Mouse (Mus musculus) forebrain, embryonic 14.5 days (tissue): Measurements from ENCODE around the gene Mas1. TPM values are rescaled to one million over a fixed set of nuclear protein-coding genes. Genes with fewer than 3 reads are reported as not detected.
"Not testable (repeated sequence)": the region's sequence is repeated elsewhere in the genome, so short reads cannot be mapped to it uniquely, and the experiment has no call there.

Source experiments
- ATAC-seq: fragments of 200-750 bp; cut with Nextera tagmentation; 2 replicates; pipeline ENCODE4 v1.8.0; 2017; ENCODE audit warnings: mild to moderate bottlenecking, moderate library complexity
- DNase-seq: peaks from one replicate; pipeline ENCODE4 v3.0.0-alpha.2; 2015; ENCODE audit warnings: low spot score
- H3K27ac ChIP-seq: fragments of 300-500 bp; sonication (generic); 2 replicates; pipeline ENCODE4 v1.5.1; 2014; ENCODE audit warnings: low read depth, mild to moderate bottlenecking, control low read depth, low read length, moderate library complexity
- H3K27me3 ChIP-seq: fragments of 300-500 bp; sonication (generic); replicated peaks from 2 replicates; pipeline ENCODE4 v1.6.1; 2014; ENCODE audit warnings: low read length, control low read depth, mixed read lengths; ENCODE audit not compliant: control insufficient read depth, insufficient read depth
- H3K36me3 ChIP-seq: fragments of 300-500 bp; sonication (generic); 2 replicates; pipeline ENCODE4 v1.6.1; 2014; ENCODE audit warnings: low read length, control low read depth; ENCODE audit not compliant: control insufficient read depth, insufficient read depth
- H3K4me1 ChIP-seq: fragments of 300-500 bp; sonication (generic); 2 replicates; pipeline ENCODE4 v1.6.1; 2014; ENCODE audit warnings: antibody characterized with exemption, low read length, control low read depth; ENCODE audit not compliant: control insufficient read depth, insufficient read depth
- H3K4me2 ChIP-seq: fragments of 300-500 bp; sonication (generic); 2 replicates; pipeline ENCODE4 v1.6.1; 2014; ENCODE audit warnings: mild to moderate bottlenecking, control low read depth, low read length
- H3K4me3 ChIP-seq: fragments of 300-500 bp; sonication (generic); 2 replicates; pipeline ENCODE4 v1.5.1; 2014; ENCODE audit warnings: low read depth, low read length, control low read depth
- H3K9ac ChIP-seq: fragments of 300-500 bp; sonication (generic); 2 replicates; pipeline ENCODE4 v1.6.1; 2014; ENCODE audit warnings: mild to moderate bottlenecking, low read length, control low read depth, moderate library complexity
- H3K9me3 ChIP-seq: fragments of 300-500 bp; sonication (generic); replicated peaks from 2 replicates; pipeline ENCODE4 v1.6.1; 2016; ENCODE audit warnings: low read length, control low read depth, mixed read lengths; ENCODE audit not compliant: control insufficient read depth
- WGBS: fragments of 180-500 bp; shearing (Covaris S2); extraction: QIAGEN DNeasy Blood & Tissue Kit; methylation state at CpG from one replicate; pipeline ENCODE4 v1.1.7; 2014; 5-methylcytosine and 5-hydroxymethylcytosine counted together
- polyA plus RNA-seq: library from polyadenylated mRNA; unstranded; fragments of >200 nt; fragmentation: Nextera tagmentation; extraction: Ambion mirVana; gene quantifications from 2 replicates; pipeline ENCODE4 v1.2.1, GENCODE M21; 2014

Mas1 gene
- polyA plus RNA-seq, 1 experiment from 2014 or later: not detected

- no peak overlapping the region for H3K9ac ChIP-seq
- H3K4me1 ChIP-seq: no peaks in the 10 kb centered on the region; the same call in none of the 2 replicates
- no peak overlapping the region for H3K4me3 ChIP-seq
- no peak overlapping the region for H3K27ac ChIP-seq
- H3K36me3 ChIP-seq: peaks cover 13% of the 10 kb centered on the region; the same call in 1 of the 2 replicates
- no peaks in the 10 kb centered on the region for H3K27me3 ChIP-seq
- 65% methylated on average over 1 of the region's 1 CpGs for WGBS
- ATAC-seq (no peak), DNase-seq (no peak)
- H3K9me3 ChIP-seq: no peaks in the 10 kb centered on the region
- H3K4me2 ChIP-seq: no peak overlapping the region
These were observed 36.4 kb upstream of the Mas1 start for GRCm38 (mm10) chr17:12904349-12904748.

GRCm38 (mm10) chr17:12903372-12904333 lies 35.7 kb upstream of the Mas1 start:
- Histone ChIP-seq H3K27me3 (no peaks in the 10 kb centered on the region), H3K36me3 (peaks cover 12% of the 10 kb centered on the region; the same call in 1 of the 2 replicates), H3K4me1 (no peaks in the 10 kb centered on the region; the same call in none of the 2 replicates), H3K4me3 (no peak overlapping the region), H3K27ac (peak overlapping the region; percentile 40; the same call in 1 of the 2 replicates), H3K9ac (peak overlapping the region; percentile 25; the same call in 1 of the 2 replicates), H3K4me2 (no peak overlapping the region), H3K9me3 (no peaks in the 10 kb centered on the region)
- DNase-seq (peak; percentile 67), ATAC-seq (peak; percentile 81)
- 9% methylated on average over 11 of the region's 12 CpGs for WGBS

- Histone ChIP-seq H3K9ac (no peak overlapping the region), H3K27me3 (no peaks in the 10 kb centered on the region), H3K4me1 (no peaks in the 10 kb centered on the region; the same call in none of the 2 replicates), H3K36me3 (peaks cover 12% of the 10 kb centered on the region; the same call in 1 of the 2 replicates), H3K4me3 (no peak overlapping the region), H3K4me2 (no peak overlapping the region), H3K9me3 (no peaks in the 10 kb centered on the region), H3K27ac (no peak overlapping the region)
- DNase-seq: no peak
- 92% methylated on average over 6 of the region's 6 CpGs for WGBS
- ATAC-seq: no peak
These were observed 34.3 kb upstream of the Mas1 start for GRCm38 (mm10) chr17:12902291-12902690.

GRCm38 (mm10) chr17:12898607-12899006 lies 30.7 kb upstream of the Mas1 start:
- not testable (repeated sequence) for H3K9me3 ChIP-seq, H3K4me1 ChIP-seq, H3K4me3 ChIP-seq, H3K4me2 ChIP-seq, H3K9ac ChIP-seq, H3K36me3 ChIP-seq, H3K27me3 ChIP-seq
- DNase-seq (peak; percentile 39), ATAC-seq (0 out of 2 replicates have a peak, but pooled peaks have one; percentile 45)
- H3K27ac ChIP-seq: peak overlapping the region; percentile 78
- 32% methylated on average over 2 of the region's 2 CpGs for WGBS

GRCm38 (mm10) chr17:12897674-12898073 lies 29.7 kb upstream of the Mas1 start:
- no peak overlapping the region for H3K9ac ChIP-seq
- H3K4me2 ChIP-seq: no peak overlapping the region
- H3K27me3 ChIP-seq: no peaks in the 10 kb centered on the region
- H3K27ac ChIP-seq: peak overlapping the region; percentile 54; the same call in 1 of the 2 replicates
- peak; percentile 56 for ATAC-seq
- DNase-seq: no peak
- peaks cover 6% of the 10 kb centered on the region; the same call in 1 of the 2 replicates for H3K36me3 ChIP-seq
- WGBS: 83% methylated on average over 5 of the region's 5 CpGs
- H3K9me3 ChIP-seq: no peaks in the 10 kb centered on the region
- no peak overlapping the region for H3K4me3 ChIP-seq
- H3K4me1 ChIP-seq: no peaks in the 10 kb centered on the region

- Histone ChIP-seq H3K36me3 (peaks cover 23% of the 10 kb centered on the region; the same call in 1 of the 2 replicates), H3K27me3 (no peaks in the 10 kb centered on the region), H3K4me2 (no peak overlapping the region), H3K9ac (no peak overlapping the region), H3K4me1 (no peaks in the 10 kb centered on the region), H3K4me3 (no peak overlapping the region), H3K9me3 (no peaks in the 10 kb centered on the region), H3K27ac (no peak overlapping the region)
- WGBS: 94% methylated on average over 9 of the region's 9 CpGs
- ATAC-seq (no peak), DNase-seq (no peak)
These were observed 24.1 kb upstream of the Mas1 start for GRCm38 (mm10) chr17:12892033-12892432.

GRCm38 (mm10) chr17:12891054-12891453 lies 23.1 kb upstream of the Mas1 start:
- Histone ChIP-seq H3K36me3 (peaks cover 21% of the 10 kb centered on the region; the same call in 1 of the 2 replicates), H3K9ac (no peak overlapping the region), H3K9me3 (no peaks in the 10 kb centered on the region), H3K4me1 (no peaks in the 10 kb centered on the region), H3K27me3 (no peaks in the 10 kb centered on the region), H3K27ac (no peak overlapping the region), H3K4me2 (no peak overlapping the region), H3K4me3 (no peak overlapping the region)
- 77% methylated on average over 4 of the region's 4 CpGs for WGBS
- ATAC-seq: no peak
- no peak for DNase-seq

GRCm38 (mm10) chr17:12887021-12887775 lies 19.3 kb upstream of the Mas1 start:
- H3K36me3 ChIP-seq: peaks cover 21% of the 10 kb centered on the region; the same call in 1 of the 2 replicates
- no peak overlapping the region for H3K9ac ChIP-seq

More at GRCm38 (mm10) chr17:12887021-12887775, 19.3 kb upstream of the Mas1 start:
- no peaks in the 10 kb centered on the region for H3K9me3 ChIP-seq
- H3K27ac ChIP-seq: no peak overlapping the region
- ATAC-seq (no peak), DNase-seq (no peak)
- H3K4me2 ChIP-seq: no peak overlapping the region
- H3K4me1 ChIP-seq: no peaks in the 10 kb centered on the region
- H3K4me3 ChIP-seq: no peak overlapping the region
- no peaks in the 10 kb centered on the region for H3K27me3 ChIP-seq
- WGBS: 82% methylated on average over 15 of the region's 15 CpGs
